Mouse (Mus musculus) layer of hippocampus, adult 8-10 months (tissue): Measurements from ENCODE around the gene Dhrs7b. TPM values are rescaled to one million over a fixed set of nuclear protein-coding genes. Genes with fewer than 3 reads are reported as not detected.
A peak's percentile ranks its signal among the peaks of the same experiment; 100 is the strongest.
"Not testable (repeated sequence)": the region's sequence is repeated elsewhere in the genome, so short reads cannot be mapped to it uniquely, and the experiment has no call there.

Experiments used
- DNase-seq, 2 experiments: peaks; one replicate each; pipeline ENCODE4 v3.0.0; 2022; ENCODE audit warnings: low spot score in 2 of 2
- total RNA-seq, 4 experiments: library from RNA; stranded (reverse); gene quantifications; 2 replicates each; pipeline ENCODE4 v1.2.4; 2022

The Dhrs7b gene
- total RNA-seq, 4 experiments from 2014 or later, result 26.3 to 27.9 (median 27.4) TPM

DNA sequence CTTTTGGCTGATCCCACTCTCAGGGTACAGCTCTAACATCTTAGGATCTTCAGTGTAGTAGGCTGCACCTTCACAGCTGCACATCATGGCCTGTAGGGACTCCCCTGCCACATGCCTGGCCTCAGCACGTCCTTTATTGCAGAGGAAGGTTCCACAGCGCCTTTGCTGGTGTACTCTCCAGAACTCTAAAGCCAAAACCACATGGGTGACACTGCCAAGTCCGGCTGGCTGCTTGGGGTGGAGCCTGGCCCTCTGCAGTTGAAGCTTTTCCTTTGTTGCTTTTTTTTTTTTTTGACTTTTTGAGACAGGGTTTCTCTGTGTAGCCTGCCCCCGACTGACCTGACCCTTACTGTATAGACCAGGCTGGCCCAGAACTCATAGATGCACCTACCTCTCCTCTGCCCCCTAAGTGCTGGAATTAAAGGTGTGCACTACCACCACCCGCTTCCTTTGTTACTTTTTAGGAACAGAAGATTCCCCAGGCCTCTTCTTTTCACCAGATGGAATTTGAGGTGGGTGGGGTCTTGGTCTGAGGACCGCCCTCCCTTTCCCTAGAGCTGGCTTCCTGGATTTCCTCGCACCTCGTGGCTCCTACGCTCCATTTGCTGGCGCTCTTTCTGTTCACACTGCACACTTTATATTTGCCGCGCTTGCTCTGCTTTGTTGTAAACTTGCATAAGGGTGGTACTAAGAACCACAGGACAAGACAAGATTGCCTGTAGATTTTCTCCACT, 11.2 kb downstream of the Dhrs7b start:
- DNase-seq, result no peak

DNA sequence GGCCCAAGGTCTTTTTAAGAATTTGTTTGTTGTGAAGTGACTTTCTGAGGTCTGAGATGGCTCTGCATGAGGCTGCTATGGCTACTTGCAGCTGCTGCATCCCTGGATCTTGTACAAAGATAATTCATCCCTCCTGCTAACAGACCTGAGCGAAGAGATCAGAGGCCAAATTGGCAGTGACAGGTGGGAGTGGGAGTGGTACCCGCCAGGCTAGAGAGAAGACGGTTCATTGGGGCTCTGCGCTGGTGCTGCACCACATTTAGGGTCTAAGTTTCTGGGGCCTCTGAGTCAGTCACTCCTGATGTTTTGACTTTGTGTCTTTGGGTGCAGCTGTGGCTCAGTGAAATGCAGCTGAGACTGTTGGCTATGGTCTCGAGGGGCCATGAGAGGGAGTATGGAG, 13.0 kb downstream of the Dhrs7b start:
- no peak for DNase-seq

- no peak for DNase-seq
These were observed 15.0 kb downstream of the Dhrs7b start for GRCm38 (mm10) chr11:60845415-60845814.

DNA sequence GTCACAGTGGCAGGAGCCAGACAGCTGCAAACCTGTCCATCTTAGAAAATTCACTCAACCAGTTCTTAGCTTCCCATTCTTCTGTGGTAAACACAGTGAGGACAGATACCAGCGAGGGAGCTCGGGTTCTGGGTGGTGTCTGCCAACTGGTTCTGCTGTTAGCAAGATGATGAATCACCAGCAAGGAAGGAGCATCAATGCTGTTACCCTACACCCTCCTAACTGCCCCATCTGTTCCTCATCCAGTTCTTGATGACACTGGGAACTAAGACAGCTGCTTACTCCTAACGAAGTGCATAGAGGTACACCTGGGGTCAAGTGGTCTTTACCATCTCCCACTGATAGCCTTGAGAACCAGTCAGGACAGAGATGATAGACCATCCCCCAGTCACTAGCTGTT, 26.2 kb downstream of the Dhrs7b start:
- no peak for DNase-seq

- no peak for DNase-seq
These were observed 31.6 kb downstream of the Dhrs7b start for GRCm38 (mm10) chr11:60861993-60862392.

- DNase-seq, result no peak
These were observed 32.8 kb downstream of the Dhrs7b start for GRCm38 (mm10) chr11:60863196-60863595.

GRCm38 (mm10) chr11:60864166-60864565, 33.7 kb downstream of the Dhrs7b start:
- no peak for DNase-seq

DNA sequence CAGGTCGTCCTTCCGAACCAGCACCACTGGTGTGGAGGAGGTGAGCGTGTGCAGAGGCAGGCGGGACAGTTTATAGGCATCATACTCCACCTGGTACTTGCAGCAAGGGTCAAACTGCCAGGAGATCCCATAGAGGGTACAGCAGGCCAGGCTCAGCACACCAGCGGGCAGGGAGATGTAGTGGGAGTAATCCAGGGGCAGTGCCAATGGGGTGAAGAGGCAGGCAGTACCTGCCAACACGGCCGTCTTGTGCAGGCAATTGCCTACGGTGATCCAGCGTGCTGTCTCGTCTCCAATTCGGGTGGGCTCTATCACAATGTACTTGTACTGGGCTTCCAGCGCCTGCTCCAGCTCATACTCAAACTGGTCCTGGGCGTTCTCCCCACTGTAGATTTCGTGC, 34.5 kb downstream of the Dhrs7b start:
- DNase-seq, result no peak

GRCm38 (mm10) chr11:60866021-60866420, 35.6 kb downstream of the Dhrs7b start:
- no peak for DNase-seq

DNA sequence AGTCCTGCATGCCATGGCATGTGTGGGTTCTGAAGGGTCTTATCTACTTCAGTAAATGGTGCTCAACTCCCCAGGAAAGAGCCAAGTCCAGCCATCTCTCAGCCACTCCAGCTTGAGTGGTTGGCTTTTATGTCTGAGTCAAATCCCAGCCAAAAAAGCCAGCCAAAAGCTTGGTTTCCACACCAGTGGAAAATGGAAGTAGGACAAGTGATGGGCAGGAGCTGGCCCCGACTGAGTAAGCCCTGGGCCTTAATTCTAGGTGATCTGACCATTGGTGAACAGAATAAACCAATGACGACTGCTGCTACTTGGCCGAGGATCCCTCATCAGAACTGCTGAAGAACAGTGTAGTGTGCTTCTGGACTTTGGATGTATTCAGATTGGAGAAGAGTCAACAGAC, 37.0 kb downstream of the Dhrs7b start:
- no peak for DNase-seq

GRCm38 (mm10) chr11:60867904-60868303, 37.5 kb downstream of the Dhrs7b start:
- DNase-seq, result no peak

DNA sequence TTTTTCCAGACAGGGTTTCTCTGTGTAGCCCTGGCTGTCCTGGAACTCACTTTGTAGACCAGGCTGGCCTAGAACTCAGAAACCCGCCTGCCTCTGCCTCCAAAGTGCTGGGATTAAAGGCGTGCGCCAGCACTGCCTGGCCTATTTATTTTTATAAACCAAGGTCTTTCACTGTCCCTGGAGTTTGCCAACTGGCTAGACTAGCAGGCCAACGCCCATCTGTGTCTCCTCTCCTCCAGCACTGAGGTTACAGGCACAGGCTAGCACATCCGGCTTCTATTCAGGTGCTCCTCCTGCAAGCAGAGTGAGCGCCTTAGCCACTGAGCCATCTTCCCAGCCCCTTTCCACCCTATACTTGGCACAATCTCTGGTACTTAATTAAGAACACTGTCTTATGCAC, 39.0 kb downstream of the Dhrs7b start:
- not testable (repeated sequence) for DNase-seq

DNA sequence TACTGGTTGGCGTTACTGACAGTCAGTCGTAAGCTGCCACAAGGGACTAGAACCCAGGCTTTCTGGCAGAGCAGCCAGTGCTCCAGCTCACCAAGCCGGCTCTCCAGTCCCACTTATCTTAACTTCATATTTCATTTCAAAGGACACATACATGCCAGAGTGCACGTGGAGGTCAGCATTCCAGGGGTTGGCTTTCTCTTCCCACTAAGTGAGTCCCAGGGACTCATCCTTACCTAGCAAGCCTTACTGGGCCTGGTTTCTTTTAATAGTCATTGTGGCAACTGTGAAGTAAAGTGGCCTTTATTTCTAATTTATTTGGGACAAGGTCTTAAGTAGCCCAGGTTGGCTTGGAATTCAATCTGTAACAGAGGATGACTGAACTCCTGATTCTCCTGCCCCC, 41.0 kb downstream of the Dhrs7b start:
- DNase-seq, result no peak

DNA sequence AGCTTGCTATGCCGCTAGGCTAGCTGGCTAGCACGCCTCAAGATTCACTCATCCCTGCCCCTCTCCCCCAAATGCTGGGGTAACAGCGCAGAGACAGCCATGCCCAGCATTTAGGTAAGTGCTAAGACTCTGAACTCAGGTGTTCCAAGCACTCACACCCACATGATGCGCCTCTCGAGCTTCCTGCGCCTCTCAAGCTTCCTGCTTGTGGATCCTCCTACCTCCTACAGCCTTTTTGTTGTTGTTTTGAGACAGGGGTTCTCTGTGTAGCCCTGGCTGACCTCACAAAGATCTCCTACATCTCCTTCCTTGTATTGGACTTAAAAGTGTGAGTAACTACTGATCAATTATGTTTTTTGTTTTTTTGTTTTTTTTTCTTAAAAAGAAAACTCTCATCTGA, 42.7 kb downstream of the Dhrs7b start:
- DNase-seq, result no peak

- DNase-seq, result peak; percentile 35 to 49
These were observed 47.7 kb downstream of the Dhrs7b start for GRCm38 (mm10) chr11:60878056-60878612.

DNA sequence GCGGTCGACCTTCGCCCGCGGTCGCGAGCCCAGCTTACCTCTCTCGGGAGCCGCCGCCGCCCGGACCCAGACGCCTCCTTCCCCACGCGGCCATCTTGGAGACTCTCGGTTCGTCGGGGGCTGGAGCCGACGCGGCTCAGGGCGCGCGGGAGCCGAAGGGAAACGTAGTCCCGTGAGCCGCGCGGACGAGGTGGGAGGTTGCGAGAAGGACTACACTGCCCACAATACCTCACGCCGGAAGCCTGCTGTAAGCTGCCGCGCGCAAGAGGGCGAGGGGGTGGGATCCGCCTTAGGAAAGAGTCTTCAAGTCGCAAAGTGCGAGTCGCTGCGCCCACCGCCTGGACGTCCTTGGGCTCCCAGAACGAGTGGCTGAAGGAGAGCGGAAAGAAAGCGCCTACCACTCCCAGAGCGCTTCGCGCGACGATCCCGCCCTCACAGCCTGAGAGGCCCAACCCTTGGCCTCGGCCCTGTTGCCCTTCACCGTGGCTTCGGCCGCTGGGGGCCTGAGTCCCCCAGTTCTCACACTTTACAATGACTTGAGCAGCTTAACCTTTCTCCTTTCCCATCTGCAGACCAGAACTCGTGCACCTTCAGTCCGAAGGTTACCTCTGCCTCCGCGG, 48.4 kb downstream of the Dhrs7b start, which contains the start of gene Tmem11:
Gene Tmem11, minus strand, starts transcription at position 598 of the 620 bp plus-strand sequence.
- peak; percentile 96 for DNase-seq

- peak; percentile 41 to 46 for DNase-seq
These were observed 49.0 kb downstream of the Dhrs7b start for GRCm38 (mm10) chr11:60879423-60879822.

DNA sequence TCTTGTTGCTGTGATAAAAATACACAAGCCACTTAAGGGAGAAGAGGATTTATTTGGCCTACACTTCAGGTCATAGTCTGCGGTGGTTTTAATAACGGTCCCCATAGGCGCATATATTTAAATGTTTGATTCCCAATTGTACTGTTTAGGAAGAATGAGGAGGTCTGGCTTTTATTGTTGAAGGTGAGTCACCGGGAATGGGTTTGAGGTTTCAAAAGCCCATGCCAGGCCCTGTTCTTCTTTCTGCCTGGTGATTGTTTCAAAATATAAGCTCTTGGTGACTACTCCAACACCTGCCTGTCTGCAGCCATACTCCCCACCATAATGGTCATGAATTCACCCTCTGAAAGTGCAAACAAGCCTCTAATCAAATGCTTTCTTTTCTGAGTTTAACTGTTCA, 50.1 kb downstream of the Dhrs7b start:
- DNase-seq, result no peak

DNA sequence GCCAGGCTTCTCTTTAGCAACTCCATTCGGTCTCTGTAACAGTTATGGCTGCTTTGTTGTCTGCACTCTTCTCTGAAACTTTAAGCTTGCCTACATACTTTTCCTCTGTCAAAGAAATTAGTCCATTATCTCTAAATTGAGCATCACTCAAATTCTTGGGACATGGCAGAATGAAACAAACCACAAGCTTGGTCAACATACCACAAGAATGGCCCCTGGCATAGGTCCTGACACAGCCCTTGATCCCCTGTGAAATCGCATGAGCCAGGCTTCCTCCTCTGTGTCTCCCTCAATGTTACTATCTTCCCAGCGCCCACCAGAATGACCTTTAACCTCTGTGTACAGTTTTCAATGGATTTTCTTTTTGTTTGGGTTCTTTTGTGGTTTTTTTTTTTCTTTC, 52.0 kb downstream of the Dhrs7b start:
- DNase-seq, result no peak

DNA sequence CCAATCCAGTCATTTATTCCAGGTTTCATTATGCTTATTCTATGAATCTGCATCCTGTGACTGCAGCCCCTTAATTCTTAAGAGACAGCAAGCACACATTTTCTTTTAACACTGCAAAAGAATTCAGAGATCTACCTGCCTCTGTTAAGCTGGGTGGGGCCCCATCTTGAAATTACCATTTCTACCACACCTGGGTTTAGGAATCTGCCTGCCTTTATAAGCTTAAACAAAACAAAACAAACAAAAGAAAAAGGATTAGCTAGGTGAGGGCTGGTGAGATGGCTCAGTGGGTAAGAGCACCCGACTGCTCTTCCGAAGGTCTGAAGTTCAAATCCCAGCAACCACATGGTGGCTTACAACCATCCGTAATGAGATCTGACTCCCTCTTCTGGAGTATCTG, 56.6 kb downstream of the Dhrs7b start:
- DNase-seq, result not testable (repeated sequence)

DNA sequence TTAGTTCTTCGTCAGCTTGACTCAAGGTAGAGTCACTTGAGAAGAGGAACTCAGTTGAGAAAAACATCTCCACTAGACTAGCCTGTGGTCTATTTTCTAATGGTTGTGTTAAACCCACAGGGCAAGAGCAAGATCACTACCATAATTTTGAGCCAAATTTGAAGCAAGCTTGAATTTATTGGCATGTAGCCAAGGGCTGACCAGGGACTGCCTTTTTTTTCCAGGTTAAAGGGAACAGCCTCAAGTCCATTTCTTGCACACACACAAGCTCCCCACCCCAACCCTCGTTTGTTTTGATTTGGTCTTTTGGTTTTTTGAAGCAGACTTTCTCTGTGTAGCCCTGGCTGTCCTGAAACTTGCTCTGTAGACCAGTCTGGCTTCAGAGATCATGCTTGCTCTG, 59.4 kb downstream of the Dhrs7b start:
- DNase-seq, result no peak

DNA sequence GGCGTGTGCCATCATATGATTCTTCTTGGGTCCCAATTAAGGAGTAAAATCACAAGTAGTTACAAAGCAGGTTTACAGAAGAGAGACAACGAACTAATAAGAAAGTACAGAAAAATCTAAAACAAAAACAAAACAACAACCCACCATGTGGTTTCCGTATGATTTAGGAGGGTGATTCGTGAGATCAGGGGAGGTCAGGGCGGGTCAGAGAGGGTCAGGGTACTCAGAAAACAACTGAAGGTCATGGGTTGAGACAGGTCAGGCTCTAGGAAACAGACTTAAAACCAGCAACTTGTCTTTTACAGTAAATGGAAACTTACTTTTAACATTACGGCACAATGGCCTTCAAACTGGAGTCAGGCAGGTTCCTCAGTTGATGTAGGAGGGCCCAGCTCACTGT, 59.9 kb downstream of the Dhrs7b start:
- DNase-seq, result no peak

DNA sequence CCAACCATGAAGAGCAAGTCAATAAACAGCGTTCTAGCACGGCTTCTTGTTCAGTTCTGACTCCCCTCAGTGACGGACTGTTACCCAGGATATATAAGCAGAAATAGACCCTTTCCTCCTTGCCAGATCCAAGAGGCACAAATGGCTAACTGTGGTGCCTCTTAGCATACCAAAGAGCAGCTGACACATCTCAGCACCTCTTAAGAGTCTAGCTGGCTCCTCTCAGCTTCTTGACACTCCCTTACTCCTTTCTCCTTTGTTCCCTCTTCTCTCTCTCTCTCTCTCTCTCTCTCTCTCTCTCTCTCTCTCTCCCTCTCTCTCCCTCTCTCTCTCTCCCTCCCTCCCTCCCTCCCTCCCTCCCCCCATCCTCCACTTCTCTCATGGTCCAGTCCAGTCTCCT, 60.3 kb downstream of the Dhrs7b start:
- no peak for DNase-seq
